Mouse (Mus musculus) fat pad, adult 2 months (tissue): ENCODE measurements around the gene Olfr317.
"Not testable (repeated sequence)": the region's sequence is repeated elsewhere in the genome, so short reads cannot be mapped to it uniquely, and the experiment has no call there.

Source experiments
- DNase-seq: peaks from one replicate; pipeline ENCODE4 v3.0.0-alpha.2; 2011; ENCODE audit warnings: low read depth, low spot score; ENCODE audit errors: extremely low read depth

Olfr317 gene

DNA sequence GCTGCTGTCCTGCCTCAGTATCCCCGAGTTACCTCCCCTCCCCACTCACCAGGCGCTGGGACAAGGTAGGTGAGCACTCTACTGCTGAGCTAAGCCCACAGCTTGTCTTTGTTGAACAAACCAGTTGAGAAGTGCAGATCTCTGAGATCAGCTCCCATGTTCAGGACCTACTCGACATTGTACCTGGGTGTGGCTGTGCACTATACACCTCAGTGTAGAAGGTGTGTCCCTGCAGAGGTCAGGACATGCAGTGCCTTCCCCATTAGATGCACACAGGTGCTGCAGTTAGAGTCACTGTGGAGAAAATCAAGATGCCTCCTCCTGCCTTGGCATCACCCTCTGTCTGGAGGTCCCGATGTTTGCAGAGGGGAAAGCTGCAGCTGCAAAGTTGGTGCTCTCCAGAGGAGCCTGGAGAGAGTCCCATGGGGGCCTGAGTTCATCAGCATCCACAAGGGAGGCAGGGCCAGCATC, at the start of gene Olfr317:
Olfr317 (minus strand) TSS at position 421 of the 471 bp plus-strand sequence.
- no peak for DNase-seq

DNA sequence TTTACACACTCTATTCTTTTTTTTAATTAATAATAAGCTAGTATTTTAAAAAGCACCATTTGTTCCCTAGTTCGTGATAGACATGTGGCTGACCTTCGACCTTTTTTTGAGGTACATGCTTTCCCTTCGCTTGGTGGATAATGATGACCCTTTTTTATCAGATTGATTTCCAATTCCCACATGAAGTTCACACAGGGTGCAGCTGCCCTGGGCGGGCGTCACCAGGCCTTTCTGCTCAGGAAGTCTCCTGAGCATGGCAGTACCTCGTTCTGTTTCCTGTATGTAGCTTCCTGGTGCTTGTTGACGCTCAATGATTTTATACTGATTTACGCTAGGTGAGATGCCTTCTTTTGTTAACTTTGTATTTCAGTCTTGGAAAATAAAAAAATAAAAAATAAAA, 49.3 kb upstream of the Olfr317 start:
- no peak for DNase-seq

DNA sequence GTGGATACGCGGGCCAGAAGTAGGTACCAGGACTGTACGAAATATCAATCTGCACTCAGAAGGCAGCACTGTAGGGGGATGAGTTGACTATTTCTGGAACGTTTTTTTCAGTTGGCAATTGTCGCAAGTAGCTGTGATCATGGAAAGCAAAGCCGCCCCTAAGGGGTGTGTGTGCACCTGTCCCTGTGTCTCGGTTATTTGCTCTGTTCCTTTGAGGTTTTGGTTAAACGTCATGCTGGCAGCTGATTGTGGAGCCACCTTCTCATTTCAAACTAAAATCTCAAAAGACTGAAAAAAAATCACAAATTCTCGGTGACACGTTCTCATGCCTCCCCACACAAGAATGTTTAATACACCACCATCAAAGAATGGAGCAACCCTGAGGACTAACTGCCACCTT, 48.6 kb upstream of the Olfr317 start:
- no peak for DNase-seq

DNA sequence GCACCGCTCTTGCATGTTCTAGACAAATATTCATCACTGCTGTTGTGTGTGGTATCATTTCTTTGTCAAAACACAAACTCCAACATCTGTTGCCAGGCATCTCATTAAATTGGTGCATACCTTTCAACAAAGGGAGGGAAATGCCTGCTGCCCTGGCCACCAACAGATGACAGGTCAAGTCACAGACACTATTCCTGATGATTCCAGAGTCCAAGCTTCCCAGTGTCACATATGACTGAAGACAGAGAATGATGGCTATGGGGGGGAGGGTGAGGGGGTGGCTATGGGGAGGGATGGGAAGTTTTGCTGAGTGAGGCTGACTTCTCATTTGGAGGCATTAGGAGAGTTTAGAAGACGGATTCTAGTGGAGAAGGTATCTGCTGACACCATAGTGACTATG, 45.2 kb upstream of the Olfr317 start:
- no peak for DNase-seq

DNA sequence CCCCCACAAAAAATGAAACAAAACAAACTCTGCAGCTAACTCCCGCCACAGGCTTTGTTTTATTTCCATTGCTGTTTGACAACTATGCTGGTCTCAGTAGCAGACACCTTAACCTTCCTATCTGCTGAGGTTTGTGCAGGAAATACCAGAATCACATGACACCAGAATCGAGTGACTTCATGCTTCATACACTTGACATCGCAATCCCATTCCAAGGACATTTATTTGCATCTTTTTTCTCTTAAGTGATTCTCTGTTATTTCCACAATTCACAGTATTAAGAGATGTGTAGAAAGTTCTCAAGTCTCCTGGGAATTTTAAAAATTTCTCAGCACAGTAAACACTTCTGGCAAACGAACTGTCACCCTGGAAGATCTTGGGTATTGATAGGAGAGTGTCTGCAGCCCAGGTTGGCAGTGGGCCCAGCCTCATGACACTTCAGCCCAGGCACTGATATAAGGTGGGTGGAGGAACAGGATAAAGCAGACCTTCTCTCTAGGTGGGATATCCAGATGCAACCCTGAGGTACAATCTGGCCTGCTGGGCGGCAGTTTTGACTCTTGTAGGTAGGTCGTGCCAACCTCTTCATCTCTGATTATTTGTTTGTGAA, 43.6 kb upstream of the Olfr317 start, which contains the start of gene Olfr314:
Olfr314 (plus strand) TSS at position 473 of the 610 bp plus-strand sequence.
- no peak for DNase-seq

DNA sequence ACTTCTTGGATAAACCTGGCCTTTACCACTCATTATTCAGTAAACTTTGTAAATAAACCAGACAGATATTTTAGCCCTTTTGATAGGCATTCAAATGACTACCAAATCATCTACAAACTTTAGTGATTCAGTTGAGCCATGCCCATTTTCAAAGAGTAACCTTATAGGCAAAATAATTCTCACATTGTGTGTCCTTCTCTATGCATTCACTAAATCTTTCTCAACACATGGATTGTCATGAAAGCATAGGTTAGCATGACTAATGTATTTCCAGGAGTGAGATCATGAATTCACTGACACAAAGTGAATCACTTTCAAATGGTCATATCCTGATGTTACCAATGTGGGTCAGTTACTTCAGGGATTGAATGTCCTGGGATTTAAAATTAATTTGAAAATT, 33.9 kb upstream of the Olfr317 start, which contains the start of gene Olfr315:
Olfr315 (plus strand) TSS at position 301 of the 400 bp plus-strand sequence.
- no peak for DNase-seq

DNA sequence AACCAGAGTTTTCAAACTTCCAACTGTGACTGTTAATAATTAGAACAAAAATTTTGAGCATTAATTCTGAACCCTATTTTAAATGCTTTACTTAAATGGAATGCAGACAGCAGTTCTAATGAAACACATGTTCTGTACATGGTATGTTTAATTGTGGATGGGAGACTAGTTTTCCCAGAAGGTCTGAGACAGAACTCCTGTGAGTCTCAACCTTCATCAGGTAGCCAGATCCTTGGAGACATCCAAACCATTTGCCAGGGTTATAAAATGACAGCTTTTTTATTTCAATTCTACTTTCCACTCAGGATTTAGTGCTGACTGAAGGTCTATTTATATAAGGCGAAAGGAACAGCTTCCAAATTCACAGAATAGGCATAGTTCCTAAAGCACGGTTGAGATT, 13.4 kb upstream of the Olfr317 start, which contains the start of gene Olfr316:
Olfr316 (plus strand) TSS at position 301 of the 400 bp plus-strand sequence.
- no peak for DNase-seq

DNA sequence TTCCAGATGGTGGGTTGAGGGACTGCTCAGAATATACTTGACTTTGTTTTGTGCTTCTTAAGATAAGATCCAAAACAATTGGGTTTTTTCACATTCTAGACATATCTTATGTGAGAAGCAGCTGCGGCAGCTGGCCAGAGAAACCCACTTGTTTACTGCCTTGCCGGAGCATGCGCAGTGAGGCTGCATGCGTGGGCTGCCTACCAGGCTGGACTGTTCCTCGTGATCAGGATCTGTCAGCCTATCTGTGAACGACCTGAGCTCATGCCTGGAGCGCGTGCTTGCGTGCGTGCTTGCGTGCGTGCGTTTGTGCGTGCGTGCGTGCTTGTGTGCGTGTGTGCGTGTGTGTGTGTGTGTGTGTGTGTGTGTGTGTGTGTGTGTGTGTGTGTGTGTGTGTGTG, 12.1 kb upstream of the Olfr317 start:
- DNase-seq = not testable (repeated sequence)

DNA sequence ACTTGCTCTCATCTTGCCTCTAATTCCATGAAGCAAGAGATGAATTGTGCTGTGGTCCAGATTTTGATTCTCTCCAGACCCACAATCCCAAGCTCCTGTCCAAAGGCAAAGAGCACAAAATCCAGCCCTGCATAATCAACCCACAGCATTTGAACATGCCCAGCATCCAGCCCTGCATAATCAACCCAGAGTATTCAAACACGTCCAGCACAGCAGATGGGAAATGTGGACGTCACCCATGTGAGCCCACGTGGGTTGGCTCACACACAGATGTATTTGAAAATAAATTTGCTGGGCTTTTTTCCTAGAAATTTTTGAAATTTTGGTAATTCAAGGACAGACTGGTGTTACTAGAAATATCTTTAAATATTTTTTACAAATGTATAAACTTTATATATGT, 5.6 kb downstream of the Olfr317 start:
- no peak for DNase-seq

DNA sequence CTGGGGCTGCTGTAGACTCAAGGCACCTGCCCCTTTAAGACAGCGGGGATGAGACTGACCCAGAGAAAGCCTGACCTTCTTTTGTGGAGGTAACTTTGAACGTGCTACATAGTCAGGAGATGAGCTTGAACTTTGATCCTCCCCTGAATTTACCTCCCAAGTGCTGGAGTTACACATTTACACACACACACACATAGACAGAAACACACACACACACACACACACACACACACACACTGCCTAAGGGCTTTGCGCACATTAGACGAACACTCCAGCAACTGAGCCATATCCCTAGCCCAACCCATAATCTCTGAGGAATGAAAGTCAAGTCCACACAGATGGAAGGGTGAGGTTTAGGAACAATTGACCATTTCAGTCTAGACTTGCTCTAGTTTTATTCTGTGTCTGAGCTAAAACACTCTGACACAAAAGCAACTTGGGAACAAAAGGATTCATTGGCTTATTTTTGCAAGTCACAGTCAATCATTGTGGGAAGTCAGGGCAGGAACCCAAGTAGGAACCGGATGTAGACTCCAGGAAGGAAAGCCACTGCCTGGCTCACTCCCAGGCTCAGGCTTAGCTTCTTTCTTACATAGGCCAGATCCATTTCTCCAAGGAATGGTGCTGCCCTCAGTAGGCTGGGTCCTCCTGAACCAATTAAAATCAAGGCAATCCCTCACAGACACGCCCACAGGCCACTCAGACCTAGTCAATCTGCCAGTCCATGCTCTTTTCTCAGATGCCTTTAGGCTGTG, 10.9 kb downstream of the Olfr317 start:
- not testable (repeated sequence) for DNase-seq

DNA sequence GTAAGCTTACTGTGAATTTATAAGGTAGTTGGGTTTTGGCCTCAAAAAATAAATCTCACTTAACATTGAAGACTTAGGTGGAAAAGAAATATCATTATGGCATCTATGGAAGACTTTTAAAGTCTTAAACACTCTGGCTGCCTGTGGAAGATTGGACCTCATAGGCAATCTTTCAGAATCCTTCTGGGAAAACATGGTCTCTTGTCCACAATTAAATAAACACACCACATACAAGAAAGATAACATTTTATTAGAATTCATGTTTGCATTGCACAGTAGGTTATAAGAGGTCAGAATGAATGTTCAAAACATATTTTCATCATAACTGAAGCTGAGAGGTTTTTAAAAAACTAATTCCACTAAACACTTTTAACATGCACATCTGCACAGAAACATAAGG, 15.1 kb downstream of the Olfr317 start, which contains the start of gene Olfr318:
Olfr318 (minus strand) TSS at position 101 of the 400 bp plus-strand sequence.
- no peak for DNase-seq

DNA sequence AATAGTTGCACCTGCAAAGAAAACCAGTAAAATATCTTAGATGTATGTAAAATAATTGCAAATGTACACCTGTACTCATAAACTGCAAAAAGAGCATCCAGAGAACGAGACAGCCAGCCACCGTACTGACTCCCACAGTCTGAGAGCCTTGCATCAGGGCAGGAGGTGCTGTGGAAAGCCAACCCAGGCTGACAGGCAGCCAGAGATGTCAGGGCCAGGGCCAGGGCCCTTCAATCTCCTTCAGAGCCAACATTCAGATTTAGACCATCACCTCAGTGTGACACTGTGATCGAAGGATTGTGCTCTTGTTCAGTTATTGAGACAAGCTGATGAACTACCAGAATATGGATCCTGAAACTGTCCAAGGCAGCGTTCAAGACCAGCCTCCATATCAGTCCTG, 19.3 kb downstream of the Olfr317 start:
- DNase-seq = no peak

DNA sequence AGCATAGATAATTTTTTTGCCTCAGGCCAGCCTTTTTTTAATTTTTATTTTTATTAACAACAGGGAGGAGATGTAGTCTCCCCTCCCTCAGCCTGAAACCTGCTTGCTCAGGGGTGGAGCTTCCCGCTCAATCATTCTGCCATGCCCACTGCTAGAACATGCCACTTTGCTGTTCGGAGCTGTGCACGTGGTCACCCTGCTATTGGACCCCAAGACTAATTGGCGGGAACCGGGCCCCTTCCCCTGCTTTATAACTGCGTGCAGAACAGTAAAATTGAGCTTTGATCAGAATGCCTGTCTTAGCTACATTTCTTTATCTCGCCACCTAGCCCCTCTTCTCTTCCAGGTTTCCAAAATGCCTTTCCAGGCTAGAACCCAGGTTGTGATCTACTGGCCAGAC, 21.3 kb downstream of the Olfr317 start:
- not testable (repeated sequence) for DNase-seq

DNA sequence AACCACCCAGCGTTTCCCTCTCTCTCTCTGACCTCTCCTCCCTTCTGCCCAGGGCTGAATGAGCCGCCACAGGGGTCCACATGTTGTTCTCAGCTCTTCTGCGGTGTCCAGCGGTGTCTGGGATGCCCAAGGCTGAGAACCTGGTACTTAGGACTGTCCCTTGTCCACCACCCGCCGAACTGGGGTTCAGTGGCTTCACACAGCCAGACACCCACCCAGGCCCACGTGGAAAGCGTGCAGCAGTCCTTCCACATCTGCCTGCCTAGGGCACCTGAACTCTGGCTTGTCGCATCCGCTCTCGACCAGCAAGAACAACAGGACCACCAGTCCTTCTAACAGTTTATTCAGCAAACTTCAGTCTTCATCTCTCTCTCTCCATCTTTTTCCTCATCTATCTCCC, 29.9 kb downstream of the Olfr317 start:
- DNase-seq = no peak

DNA sequence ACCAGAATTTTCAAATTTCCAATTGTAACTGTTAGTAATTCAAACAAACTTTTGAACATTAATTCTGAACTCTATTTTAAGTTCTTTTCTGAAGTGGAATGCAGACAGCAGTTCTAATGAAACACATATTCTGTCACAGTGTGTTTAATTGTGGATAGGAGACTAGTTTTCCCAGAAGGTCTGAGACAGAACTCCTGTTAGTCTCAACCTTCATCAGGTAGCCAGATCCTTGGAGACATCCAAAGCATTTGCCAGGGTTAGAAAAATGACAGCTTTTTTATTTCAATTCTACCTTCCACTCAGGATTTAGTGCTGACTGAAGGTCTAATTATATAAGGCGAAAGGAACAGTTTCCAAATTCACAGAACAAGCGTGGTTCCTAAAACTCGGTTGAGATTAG, 40.1 kb downstream of the Olfr317 start, which contains the start of gene Olfr319:
Olfr319 (plus strand) TSS at position 301 of the 400 bp plus-strand sequence.
- no peak for DNase-seq
